9 mouse cellular contexts compared by ENCODE assay signal in genomic region chr8:108101131-108101530, GRCm38 (mm10).
DNase-seq lines count a peak whose midpoint lies in the region; TF ChIP-seq lines count a peak whose summit lies in the region.
"Had no signal": no experiment of that assay in that cellular context is flagged by ENCODE, and none has a peak within 500 bp of the region (broad histone marks: within the 10 kb centered on the region; RNA-seq: fewer than 3 reads in every experiment).

No protein-coding gene starts in this region.

- 70% methylated on average over 8 of the region's 8 CpGs for WGBS in midbrain, embryonic 10.5 days

- intact Hi-C loops in gastrocnemius, adult 2 months (cut with DNase I), result no loop called here

- peaks cover 54% of the 10 kb centered on the region for H3K4me1 ChIP-seq in midbrain, embryonic 10.5 days

- H3K27me3 ChIP-seq in midbrain, embryonic 10.5 days (ENCODE audit: low read depth, poor library complexity, severe bottlenecking), result peaks cover 12% of the 10 kb centered on the region

- 0 out of 2 replicates have a peak overlapping the region, but pooled peaks have one; percentile 28 for H3K27ac ChIP-seq in gastrocnemius, adult 2 months
- H3K27ac ChIP-seq in midbrain, embryonic 10.5 days (replicated peaks), result no peak overlapping the region
- H3K27ac ChIP-seq: macrophage had no signal

- H3K36me3 ChIP-seq in midbrain, embryonic 10.5 days, result no peaks in the 10 kb centered on the region

- peak; percentile 53 for TF ChIP-seq CTCF in gastrocnemius, adult 2 months (IDR thresholded peaks at IDR 0.05)

- DNase-seq in gastrocnemius, adult 2 months, result peak; percentile 33
- DNase-seq in gastrocnemius, adult 8-10 months (ENCODE audit: low spot score in 2 of 2), result no peak
- peak; percentile 64 for DNase-seq in R1 (ENCODE audit: low read depth, low spot score)
- peak; percentile 9 for DNase-seq in fibroblast of lung, adult 2 months (ENCODE audit: low read depth)
- peak; percentile 13 for DNase-seq in layer of hippocampus, adult 9-11 months
- peak; percentile 49 for DNase-seq in midbrain, embryonic 10.5 days (ENCODE audit: low spot score)
- DNase-seq in thymus, postnatal 25 days, result peak; percentile 5
- DNase-seq in B cell, adult 2 months, result no peak

- H3K4me3 ChIP-seq in gastrocnemius, adult 2 months, result no peak overlapping the region; the same call in 1 of the 2 replicates
- H3K4me3 ChIP-seq in midbrain, embryonic 10.5 days, result no peak overlapping the region

- no peaks in the 10 kb centered on the region for H3K9me3 ChIP-seq in midbrain, embryonic 10.5 days (replicated peaks)

Comparison
In these comparisons a context has a peak if more than half of its experiments do, and no peak if none do; other contexts are left out.
1. DNase-seq: peak in gastrocnemius, adult 2 months (single experiment), R1 (single experiment), fibroblast of lung, adult 2 months (single experiment), layer of hippocampus, adult 9-11 months (single experiment), midbrain, embryonic 10.5 days (single experiment) and thymus, postnatal 25 days (single experiment); none in gastrocnemius, adult 8-10 months (0 of 2) and B cell, adult 2 months (0 of 2).